Mouse (Mus musculus) midbrain, embryonic 14.5 days (tissue): ENCODE data around the gene Fgfr2. TPM values are rescaled to one million over a fixed set of nuclear protein-coding genes. Genes with fewer than 3 reads are reported as not detected.

Experiments
- ATAC-seq: fragments of 200-750 bp; cut with Nextera tagmentation; 2 replicates; pipeline ENCODE4 v1.8.0; 2017; ENCODE audit warnings: moderate number of reproducible peaks, moderate library complexity; ENCODE audit not compliant: low FRiP score, low TSS enrichment
- DNase-seq: peaks from one replicate; pipeline ENCODE4 v3.0.0-alpha.2; 2015
- H3K27ac ChIP-seq: fragments of 300-500 bp; sonication (generic); replicated peaks from 2 replicates; pipeline ENCODE4 v1.5.1; 2014; ENCODE audit warnings: mild to moderate bottlenecking, low read depth, low read length, moderate library complexity
- H3K27me3 ChIP-seq: fragments of 300-500 bp; sonication (generic); 2 replicates; pipeline ENCODE4 v1.6.1; 2014; ENCODE audit warnings: low read length, control low read depth, mixed read lengths; ENCODE audit not compliant: control insufficient read depth, insufficient read depth
- H3K36me3 ChIP-seq: fragments of 300-500 bp; sonication (generic); 2 replicates; pipeline ENCODE4 v1.6.1; 2014; ENCODE audit warnings: low read length, control low read depth; ENCODE audit not compliant: control insufficient read depth, insufficient read depth
- H3K4me1 ChIP-seq: fragments of 300-500 bp; sonication (generic); 2 replicates; pipeline ENCODE4 v1.6.1; 2014; ENCODE audit warnings: mild to moderate bottlenecking, antibody characterized with exemption, low read length, control low read depth; ENCODE audit not compliant: control insufficient read depth, insufficient read depth
- H3K4me2 ChIP-seq: fragments of 300-500 bp; sonication (generic); 2 replicates; pipeline ENCODE4 v1.6.1; 2014; ENCODE audit warnings: mild to moderate bottlenecking, low read length, moderate library complexity
- H3K4me3 ChIP-seq: fragments of 300-500 bp; sonication (generic); replicated peaks from 2 replicates; pipeline ENCODE4 v1.5.1; 2014; ENCODE audit warnings: low read depth, low read length
- H3K9ac ChIP-seq: fragments of 300-500 bp; sonication (generic); replicated peaks from 2 replicates; pipeline ENCODE4 v1.6.1; 2014; ENCODE audit warnings: mild to moderate bottlenecking, low read length, moderate library complexity
- H3K9me3 ChIP-seq: fragments of 300-500 bp; sonication (generic); 2 replicates; pipeline ENCODE4 v1.6.1; 2016; ENCODE audit warnings: low read length, control low read depth, mixed read lengths; ENCODE audit not compliant: control insufficient read depth
- WGBS: fragments of 180-500 bp; shearing (Covaris S2); extraction: QIAGEN DNeasy Blood & Tissue Kit; methylation state at CpG from one replicate; pipeline ENCODE4 v1.1.7; 2014; 5-methylcytosine and 5-hydroxymethylcytosine counted together
- polyA plus RNA-seq: library from polyadenylated mRNA; unstranded; fragments of >200 nt; fragmentation: Nextera tagmentation; extraction: Ambion mirVana; gene quantifications from 2 replicates; pipeline ENCODE4 v1.2.1, GENCODE M21; 2014

Gene Fgfr2
- polyA plus RNA-seq, 1 experiment from 2014 or later, result 28.1 TPM

DNA sequence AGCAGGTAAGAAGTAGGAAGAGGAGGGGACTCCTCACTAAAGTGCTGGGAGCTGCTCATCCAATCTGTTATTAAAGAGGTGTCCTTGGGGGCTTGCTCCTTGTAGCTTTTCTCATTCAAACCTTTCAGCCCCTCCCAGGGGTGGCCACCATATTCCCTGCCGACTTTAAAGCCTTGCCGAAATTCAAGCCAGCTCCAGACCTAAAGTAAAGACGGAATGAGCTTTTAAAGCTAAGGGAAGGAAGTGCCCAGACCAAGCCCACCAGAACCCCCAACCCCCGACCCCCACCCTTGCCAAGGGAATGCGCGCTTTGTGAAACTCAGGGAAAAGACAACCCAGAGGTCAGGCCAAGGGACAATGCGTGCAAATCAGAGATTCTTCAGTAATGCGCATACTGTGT is 522.2 kb downstream of the Fgfr2 start:
- Histone ChIP-seq H3K27ac (no peak overlapping the region), H3K9me3 (no peaks in the 10 kb centered on the region), H3K4me2 (no peak overlapping the region), H3K4me1 (peaks cover 19% of the 10 kb centered on the region; the same call in 1 of the 2 replicates), H3K4me3 (no peak overlapping the region), H3K9ac (no peak overlapping the region), H3K36me3 (no peaks in the 10 kb centered on the region), H3K27me3 (peaks cover 66% of the 10 kb centered on the region)
- ATAC-seq, result no peak
- WGBS, result 8% methylated on average over 8 of the region's 8 CpGs
- DNase-seq, result no peak

DNA sequence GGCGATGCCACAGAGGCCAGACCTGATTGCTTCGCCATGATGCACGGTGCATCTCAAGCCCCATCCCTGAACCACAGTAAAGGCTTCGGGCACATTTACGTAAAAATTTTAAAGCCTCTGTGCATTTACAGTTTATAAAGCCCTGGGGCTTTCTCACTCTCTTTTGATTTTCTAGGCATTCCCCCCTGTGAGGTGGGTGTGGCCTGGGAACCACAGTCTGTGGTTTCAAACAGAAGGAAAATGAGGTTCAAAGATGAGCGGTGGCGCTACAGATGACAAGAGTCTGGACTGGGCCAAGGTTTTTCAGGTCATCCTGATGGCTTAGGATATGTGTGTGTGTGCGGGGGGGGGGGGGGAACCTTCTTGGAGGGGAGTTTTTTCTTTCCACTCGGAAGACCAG is 523.1 kb downstream of the Fgfr2 start:
- Histone ChIP-seq H3K4me1 (peaks cover 19% of the 10 kb centered on the region; the same call in 1 of the 2 replicates), H3K9me3 (no peaks in the 10 kb centered on the region), H3K9ac (no peak overlapping the region; the same call in 1 of the 2 replicates), H3K4me2 (peak overlapping the region; percentile 59), H3K27me3 (peaks cover 74% of the 10 kb centered on the region), H3K4me3 (peak overlapping the region; percentile 31), H3K36me3 (no peaks in the 10 kb centered on the region), H3K27ac (no peak overlapping the region)
- WGBS, result under 1% methylated on average over 9 of the region's 9 CpGs
- ATAC-seq (no peak), DNase-seq (peak; percentile 27)

DNA sequence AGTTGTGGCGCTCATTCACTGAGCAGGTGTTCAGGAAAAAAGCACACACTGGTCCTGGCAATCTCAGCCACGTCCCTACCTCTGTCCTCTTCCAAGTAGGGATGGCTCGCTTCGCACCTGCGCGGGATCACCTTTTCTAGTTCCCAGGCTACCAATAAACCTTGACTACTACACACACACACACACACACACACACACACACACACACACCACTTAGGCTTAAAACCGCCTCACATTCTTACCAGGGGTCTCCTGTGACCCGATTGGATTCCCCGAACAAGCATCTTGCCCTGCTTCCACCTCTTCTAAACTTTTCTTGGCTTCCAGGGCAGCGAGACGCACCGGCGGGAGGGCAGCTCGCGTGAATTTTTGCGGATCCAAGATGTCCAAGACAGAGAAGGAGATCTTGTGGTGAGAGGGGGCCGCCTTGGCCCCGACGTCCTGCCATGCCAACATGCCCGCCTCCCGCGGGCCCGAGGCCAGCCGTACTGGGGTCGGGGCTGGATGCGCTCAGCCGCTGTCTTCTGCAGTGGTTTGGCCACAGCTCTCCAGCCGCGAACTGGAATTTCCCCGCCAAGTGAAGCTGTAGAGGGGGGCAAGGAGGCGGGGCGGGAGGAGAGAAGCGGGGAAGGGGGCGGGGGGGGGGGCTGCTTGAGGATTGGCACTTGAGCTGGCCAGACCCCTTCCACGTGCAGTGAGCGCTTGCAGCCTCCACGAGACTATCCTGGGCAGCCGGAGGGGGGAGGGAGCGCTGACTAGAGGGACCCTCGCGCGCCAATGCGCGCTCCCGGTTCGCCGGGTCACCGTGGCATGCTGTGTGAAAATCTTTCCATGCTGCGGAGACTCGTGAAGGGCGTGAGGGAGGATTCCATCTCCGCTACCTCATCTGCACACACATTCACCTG is 523.8 kb downstream of the Fgfr2 start, which contains the start of gene Nkx1-2:
Gene Nkx1-2, minus strand, starts transcription at position 567 of the 905 bp plus-strand sequence.
- H3K4me1 ChIP-seq, result peaks cover 19% of the 10 kb centered on the region; the same call in 1 of the 2 replicates
- no peak within 1 kb of the TSS; the same call in 1 of the 2 replicates for H3K9ac ChIP-seq

DNA sequence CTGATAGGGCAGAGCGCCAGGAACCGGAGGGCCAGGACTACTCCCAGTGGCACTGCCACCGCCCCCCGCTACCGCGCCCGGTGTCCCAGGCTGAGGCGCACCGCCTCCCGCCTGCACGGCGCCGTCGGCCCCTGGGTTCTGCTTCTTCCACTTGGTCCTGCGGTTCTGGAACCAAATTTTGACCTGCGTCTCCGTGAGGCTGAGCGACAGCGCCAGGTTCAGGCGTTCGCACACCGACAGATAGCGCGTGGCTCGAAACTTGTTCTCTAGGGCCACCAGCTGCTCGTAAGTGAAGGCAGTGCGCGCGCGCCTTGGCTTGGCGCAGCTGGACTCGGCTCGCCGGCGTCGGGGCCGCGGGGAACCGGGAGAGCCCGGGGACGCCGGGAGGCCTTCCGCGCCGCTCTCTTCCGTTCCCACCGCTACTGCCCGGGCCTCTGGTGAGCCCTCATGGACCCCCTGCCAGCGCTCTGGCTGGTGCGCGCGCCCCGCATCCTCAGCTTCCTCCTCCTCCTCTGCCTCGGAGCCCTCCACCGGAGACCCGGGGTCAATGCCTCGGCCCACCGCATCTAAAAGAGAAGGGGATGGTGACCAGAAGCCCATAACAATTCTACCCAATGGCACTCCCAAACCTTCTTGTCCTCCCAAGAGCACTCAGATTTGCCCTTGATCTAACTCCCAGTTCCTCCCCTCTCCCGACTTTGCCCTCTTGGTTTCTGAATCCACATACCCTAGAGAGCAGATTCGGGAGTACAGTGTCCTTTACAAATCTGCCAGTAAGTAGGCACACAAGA is 525.7 kb downstream of the Fgfr2 start:
- Histone ChIP-seq H3K27ac (no peak overlapping the region), H3K36me3 (no peaks in the 10 kb centered on the region)
- no peak for ATAC-seq

More for the DNA sequence above, 523.8 kb downstream of the Fgfr2 start, which contains the start of gene Nkx1-2:
- DNase-seq, result peak; percentile 56
- no peak for ATAC-seq
- Histone ChIP-seq H3K27ac (no peak within 1 kb of the TSS), H3K27me3 (peaks cover 77% of the 10 kb centered on the region), H3K4me2 (peak within 1 kb of the TSS; percentile 59), H3K4me3 (peak within 1 kb of the TSS; percentile 31), H3K9me3 (no peaks in the 10 kb centered on the region), H3K36me3 (no peaks in the 10 kb centered on the region)
- under 1% methylated on average over 50 of the region's 52 CpGs for WGBS

DNA sequence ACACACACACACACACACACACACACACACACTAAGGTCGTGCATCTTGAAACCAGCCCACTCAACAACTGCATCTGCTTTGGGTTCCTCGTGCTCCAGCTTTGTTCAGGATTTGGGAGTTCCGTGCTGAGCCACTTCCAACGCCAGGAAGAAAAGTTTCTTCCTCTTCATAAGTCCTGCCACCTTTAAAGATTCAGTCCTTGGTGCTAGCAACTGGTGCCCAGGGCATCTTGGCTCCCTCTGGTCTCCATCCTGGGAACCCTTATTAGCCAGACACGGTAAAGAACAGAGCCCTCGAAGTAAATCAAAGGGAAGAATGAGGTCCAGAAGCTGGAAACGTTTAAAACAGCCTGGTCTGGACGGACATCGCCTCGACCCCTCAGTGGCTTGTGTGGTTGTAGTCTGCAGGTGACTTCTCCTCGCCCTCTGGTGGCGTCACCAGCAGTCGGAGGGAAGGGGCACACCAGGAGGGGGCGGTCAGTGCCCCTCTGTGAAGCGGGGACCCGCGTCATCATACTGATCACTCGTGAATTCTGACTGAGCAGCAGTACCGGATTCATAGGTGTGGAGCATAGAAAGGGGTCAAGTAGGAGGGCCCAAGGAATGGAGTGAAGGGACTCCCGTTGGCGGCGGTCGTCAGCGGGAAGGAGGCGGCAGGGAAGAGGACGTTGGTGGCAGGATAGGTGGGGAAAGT is 526.4 kb downstream of the Fgfr2 start:
- H3K27ac ChIP-seq, result no peak overlapping the region
- H3K9ac ChIP-seq, result peak overlapping the region; percentile 42; the same call in 1 of the 2 replicates
- no peak for ATAC-seq

More for the DNA sequence above, 525.7 kb downstream of the Fgfr2 start:
- Histone ChIP-seq H3K4me3 (peak overlapping the region; percentile 38), H3K4me1 (peaks cover 19% of the 10 kb centered on the region; the same call in 1 of the 2 replicates), H3K9ac (peak overlapping the region; percentile 42), H3K9me3 (no peaks in the 10 kb centered on the region), H3K27me3 (peaks cover 72% of the 10 kb centered on the region), H3K4me2 (peak overlapping the region; percentile 73)
- under 1% methylated on average over 59 of the region's 60 CpGs for WGBS
- DNase-seq, result peak; percentile 76

DNA sequence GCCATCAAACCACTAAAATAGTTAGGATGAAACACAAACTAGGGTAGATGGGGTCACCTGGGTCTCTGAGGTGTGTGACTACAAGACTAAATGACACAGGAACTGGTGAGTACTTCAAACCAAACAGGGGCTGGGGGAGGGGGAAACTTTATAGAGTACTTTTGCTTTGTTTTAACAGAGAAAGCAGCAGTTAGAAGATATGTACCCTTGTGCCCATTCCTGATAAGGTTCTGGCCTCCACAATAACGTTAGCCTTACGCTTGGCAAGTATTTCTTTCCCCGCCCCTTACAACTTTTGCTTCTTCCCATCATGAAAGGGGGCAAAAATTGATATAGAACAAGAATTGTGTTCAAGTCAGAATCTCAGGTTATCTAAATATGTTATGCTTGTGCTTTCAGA is 527.4 kb downstream of the Fgfr2 start:
- no peak overlapping the region for H3K27ac ChIP-seq
- peaks cover 19% of the 10 kb centered on the region; the same call in 1 of the 2 replicates for H3K4me1 ChIP-seq
- H3K4me2 ChIP-seq, result no peak overlapping the region
- no peak for DNase-seq
- no peak for ATAC-seq
- H3K9ac ChIP-seq, result no peak overlapping the region
- H3K4me3 ChIP-seq, result no peak overlapping the region
- H3K36me3 ChIP-seq, result no peaks in the 10 kb centered on the region
- WGBS, result 84% methylated on average over 3 of the region's 3 CpGs
- peaks cover 57% of the 10 kb centered on the region for H3K27me3 ChIP-seq
- no peaks in the 10 kb centered on the region for H3K9me3 ChIP-seq

More for the DNA sequence above, 526.4 kb downstream of the Fgfr2 start:
- peak overlapping the region; percentile 38 for H3K4me3 ChIP-seq
- H3K36me3 ChIP-seq, result no peaks in the 10 kb centered on the region
- H3K4me1 ChIP-seq, result peaks cover 19% of the 10 kb centered on the region; the same call in 1 of the 2 replicates
- peaks cover 65% of the 10 kb centered on the region for H3K27me3 ChIP-seq
- H3K9me3 ChIP-seq, result no peaks in the 10 kb centered on the region
- peak overlapping the region; percentile 73 for H3K4me2 ChIP-seq
- 6% methylated on average over 26 of the region's 26 CpGs for WGBS
- no peak for DNase-seq

DNA sequence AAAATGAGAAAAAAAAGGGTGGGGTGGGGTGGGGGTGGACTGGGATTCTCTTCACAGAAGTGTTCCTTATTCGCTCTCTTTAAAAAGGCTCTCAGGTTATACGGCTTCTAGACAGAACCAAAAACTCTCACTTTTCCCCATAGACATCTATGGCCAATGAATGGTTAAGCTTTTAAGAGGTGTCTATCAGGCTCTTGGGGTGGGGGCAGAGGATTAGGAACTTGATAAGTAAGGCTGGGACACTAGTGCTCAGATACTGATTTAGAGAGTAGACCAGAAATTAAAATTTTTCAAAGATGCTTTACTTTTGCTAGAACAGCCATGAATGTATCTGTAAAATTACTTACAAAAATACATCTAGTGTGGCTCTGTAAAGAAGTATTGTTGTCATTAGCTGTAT is 528.8 kb downstream of the Fgfr2 start:
- Histone ChIP-seq H3K4me2 (no peak overlapping the region), H3K36me3 (no peaks in the 10 kb centered on the region), H3K9ac (no peak overlapping the region), H3K4me1 (peaks cover 11% of the 10 kb centered on the region; the same call in 1 of the 2 replicates), H3K27me3 (peaks cover 44% of the 10 kb centered on the region), H3K4me3 (no peak overlapping the region), H3K27ac (no peak overlapping the region), H3K9me3 (no peaks in the 10 kb centered on the region)
- 93% methylated on average over 2 of the region's 2 CpGs for WGBS
- ATAC-seq (no peak), DNase-seq (no peak)

DNA sequence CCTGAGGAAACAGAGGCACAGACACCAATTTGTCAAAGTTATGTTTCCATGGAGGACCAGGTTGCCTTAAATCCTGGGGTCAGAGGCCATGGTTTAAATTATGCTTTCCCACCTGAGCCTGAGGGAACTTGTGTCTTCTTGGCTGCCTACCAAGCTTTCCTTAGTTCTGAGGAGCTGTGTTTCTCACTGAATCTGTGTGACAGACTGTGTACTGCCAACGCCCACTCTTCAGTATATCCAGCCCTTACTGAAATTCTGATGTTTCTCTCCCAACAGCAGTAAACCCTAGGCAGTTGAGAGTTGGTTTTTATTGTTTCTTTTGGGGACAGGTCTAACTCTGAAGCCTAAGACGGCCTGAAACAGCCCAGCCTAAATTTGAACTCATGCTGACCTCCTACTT is 529.4 kb downstream of the Fgfr2 start:
- peaks cover 10% of the 10 kb centered on the region; the same call in 1 of the 2 replicates for H3K4me1 ChIP-seq
- no peak overlapping the region for H3K4me3 ChIP-seq
- H3K9ac ChIP-seq, result no peak overlapping the region
- no peaks in the 10 kb centered on the region for H3K36me3 ChIP-seq
- no peaks in the 10 kb centered on the region for H3K9me3 ChIP-seq
- no peak overlapping the region for H3K27ac ChIP-seq
- ATAC-seq, result no peak
- 69% methylated on average over 2 of the region's 2 CpGs for WGBS
- DNase-seq, result no peak
- H3K4me2 ChIP-seq, result no peak overlapping the region
- H3K27me3 ChIP-seq, result peaks cover 39% of the 10 kb centered on the region
